Mouse (Mus musculus): ENCODE measurements around the gene Spp2. TPM values are rescaled to one million over a fixed set of nuclear protein-coding genes. Genes with fewer than 3 reads are reported as not detected.

Spp2 gene
- total and polyA plus RNA-seq, 3 experiments: not detected

GRCm38 (mm10) chr1:88465722-88466121 lies 59.0 kb downstream of the Spp2 start:
- intact Hi-C loops (cut with DNase I): loop anchor here (5.0 kb wide), 1 partner anchor 97 kb away; no protein-coding TSS in a partner anchor
- H3K27ac ChIP-seq: no peak overlapping the region
- 77% methylated on average over 4 of the region's 4 CpGs for WGBS
- DNase-seq: no peak
- no peak overlapping the region for H3K9ac ChIP-seq (ENCODE audit: low read depth, low read length)
- H3K4me1 ChIP-seq (ENCODE audit: control insufficient read depth, insufficient read depth, low read length): no peaks in the 10 kb centered on the region; the same call in 1 of the 2 replicates
- H3K79me2 ChIP-seq (replicated peaks; ENCODE audit: control insufficient read depth, insufficient read depth, low read length): no peaks in the 10 kb centered on the region
- TF ChIP-seq POLR2A (IDR thresholded peaks at IDR 0.05; ENCODE audit: insufficient read depth, low read depth, low read length) (no peak), CTCF (IDR thresholded peaks at IDR 0.05) (peak; percentile 67)
- no peak overlapping the region for H3K4me3 ChIP-seq
- H3K36me3 ChIP-seq (ENCODE audit: control insufficient read depth, insufficient read depth, low read length): no peaks in the 10 kb centered on the region
- H3K27me3 ChIP-seq (ENCODE audit: control insufficient read depth, insufficient read depth, low read length): no peaks in the 10 kb centered on the region

- intact Hi-C loops (cut with DNase I): loop anchor here (5.0 kb wide), 1 partner anchor 96 kb away; no protein-coding TSS in a partner anchor
- TF ChIP-seq POLR2A (IDR thresholded peaks at IDR 0.05; ENCODE audit: insufficient read depth, low read depth, low read length): no peak
- TF ChIP-seq CTCF (IDR thresholded peaks at IDR 0.05): no peak
- TF ChIP-seq EP300 (IDR thresholded peaks at IDR 0.05; ENCODE audit: insufficient read depth, low read depth, low read length): no peak
Observed at GRCm38 (mm10) chr1:88466325-88467064, 59.7 kb downstream of the Spp2 start.

GRCm38 (mm10) chr1:88467866-88468265 lies 61.1 kb downstream of the Spp2 start:
- 91% methylated on average over 5 of the region's 5 CpGs for WGBS
- H3K27me3 ChIP-seq (ENCODE audit: control insufficient read depth, insufficient read depth, low read length): no peaks in the 10 kb centered on the region
- no peak for DNase-seq
- intact Hi-C loops (cut with DNase I): loop anchor here (5.0 kb wide), 1 partner anchor 94 kb away; no protein-coding TSS in a partner anchor
- H3K27ac ChIP-seq: no peak overlapping the region
- no peaks in the 10 kb centered on the region for H3K79me2 ChIP-seq (replicated peaks; ENCODE audit: control insufficient read depth, insufficient read depth, low read length)
- H3K4me3 ChIP-seq: no peak overlapping the region
- no peak overlapping the region for H3K9ac ChIP-seq (ENCODE audit: low read depth, low read length)
- TF ChIP-seq CTCF (IDR thresholded peaks at IDR 0.05) (no peak), EP300 (IDR thresholded peaks at IDR 0.05; ENCODE audit: insufficient read depth, low read depth, low read length) (no peak), POLR2A (IDR thresholded peaks at IDR 0.05; ENCODE audit: insufficient read depth, low read depth, low read length) (no peak)
- H3K4me1 ChIP-seq (ENCODE audit: control insufficient read depth, insufficient read depth, low read length): no peaks in the 10 kb centered on the region
- H3K36me3 ChIP-seq (ENCODE audit: control insufficient read depth, insufficient read depth, low read length): no peaks in the 10 kb centered on the region

More at GRCm38 (mm10) chr1:88466325-88467064, 59.7 kb downstream of the Spp2 start:
- Histone ChIP-seq H3K36me3 (ENCODE audit: control insufficient read depth, insufficient read depth, low read length) (no peaks in the 10 kb centered on the region), H3K79me2 (replicated peaks; ENCODE audit: control insufficient read depth, insufficient read depth, low read length) (no peaks in the 10 kb centered on the region), H3K4me3 (no peak overlapping the region), H3K9ac (ENCODE audit: low read depth, low read length) (no peak overlapping the region), H3K27ac (no peak overlapping the region), H3K27me3 (ENCODE audit: control insufficient read depth, insufficient read depth, low read length) (no peaks in the 10 kb centered on the region), H3K4me1 (ENCODE audit: control insufficient read depth, insufficient read depth, low read length) (no peaks in the 10 kb centered on the region; the same call in 1 of the 2 replicates)
- WGBS: 54% methylated on average over 8 of the region's 8 CpGs
- no peak for DNase-seq

- intact Hi-C loops (cut with DNase I): loop anchor here (5.0 kb wide), 1 partner anchor 94 kb away; no protein-coding TSS in a partner anchor
- H3K4me3 ChIP-seq: no peak overlapping the region
- H3K27ac ChIP-seq: no peak overlapping the region
- TF ChIP-seq CTCF (IDR thresholded peaks at IDR 0.05): no peak
- TF ChIP-seq EP300 (IDR thresholded peaks at IDR 0.05; ENCODE audit: insufficient read depth, low read depth, low read length): no peak
- TF ChIP-seq POLR2A (IDR thresholded peaks at IDR 0.05; ENCODE audit: insufficient read depth, low read depth, low read length): no peak
- no peak for DNase-seq
- H3K4me1 ChIP-seq (ENCODE audit: control insufficient read depth, insufficient read depth, low read length): no peaks in the 10 kb centered on the region
- H3K36me3 ChIP-seq (ENCODE audit: control insufficient read depth, insufficient read depth, low read length): no peaks in the 10 kb centered on the region
- no peak overlapping the region for H3K9ac ChIP-seq (ENCODE audit: low read depth, low read length)
- WGBS: 98% methylated on average over 2 of the region's 2 CpGs
- no peaks in the 10 kb centered on the region for H3K79me2 ChIP-seq (replicated peaks; ENCODE audit: control insufficient read depth, insufficient read depth, low read length)
- H3K27me3 ChIP-seq (ENCODE audit: control insufficient read depth, insufficient read depth, low read length): no peaks in the 10 kb centered on the region
Observed at GRCm38 (mm10) chr1:88468335-88468734, 61.6 kb downstream of the Spp2 start.

- Histone ChIP-seq H3K9ac (ENCODE audit: low read depth, low read length) (no peak overlapping the region), H3K79me2 (replicated peaks; ENCODE audit: control insufficient read depth, insufficient read depth, low read length) (no peaks in the 10 kb centered on the region), H3K4me1 (ENCODE audit: control insufficient read depth, insufficient read depth, low read length) (no peaks in the 10 kb centered on the region), H3K27me3 (ENCODE audit: control insufficient read depth, insufficient read depth, low read length) (no peaks in the 10 kb centered on the region), H3K36me3 (ENCODE audit: control insufficient read depth, insufficient read depth, low read length) (no peaks in the 10 kb centered on the region), H3K4me3 (no peak overlapping the region), H3K27ac (no peak overlapping the region)
- TF ChIP-seq POLR2A (IDR thresholded peaks at IDR 0.05; ENCODE audit: insufficient read depth, low read depth, low read length) (no peak), EP300 (IDR thresholded peaks at IDR 0.05; ENCODE audit: insufficient read depth, low read depth, low read length) (no peak), CTCF (IDR thresholded peaks at IDR 0.05) (no peak)
- DNase-seq: no peak
- intact Hi-C loops (cut with DNase I): loop anchor here (5.0 kb wide), 1 partner anchor 93 kb away; no protein-coding TSS in a partner anchor
- WGBS: 94% methylated on average over 4 of the region's 4 CpGs
Observed at GRCm38 (mm10) chr1:88469746-88470145, 63.0 kb downstream of the Spp2 start.

GRCm38 (mm10) chr1:88472258-88472657 lies 65.5 kb downstream of the Spp2 start:
- Histone ChIP-seq H3K4me1 (ENCODE audit: control insufficient read depth, insufficient read depth, low read length) (peaks cover 1% of the 10 kb centered on the region; the same call in 1 of the 2 replicates), H3K4me3 (no peak overlapping the region), H3K36me3 (ENCODE audit: control insufficient read depth, insufficient read depth, low read length) (no peaks in the 10 kb centered on the region), H3K79me2 (replicated peaks; ENCODE audit: control insufficient read depth, insufficient read depth, low read length) (no peaks in the 10 kb centered on the region), H3K27me3 (ENCODE audit: control insufficient read depth, insufficient read depth, low read length) (no peaks in the 10 kb centered on the region), H3K9ac (ENCODE audit: low read depth, low read length) (no peak overlapping the region), H3K27ac (no peak overlapping the region)
- WGBS: 69% methylated on average over 6 of the region's 6 CpGs
- TF ChIP-seq CTCF (IDR thresholded peaks at IDR 0.05) (no peak), EP300 (IDR thresholded peaks at IDR 0.05; ENCODE audit: insufficient read depth, low read depth, low read length) (no peak), POLR2A (IDR thresholded peaks at IDR 0.05; ENCODE audit: insufficient read depth, low read depth, low read length) (no peak)
- no peak for DNase-seq
- intact Hi-C loops (cut with DNase I): no loop called here

Measured in heart, adult 2 months (tissue).